Mouse (Mus musculus) induced T-regulatory cell, adult 2 months (primary cell): ENCODE measurements around the gene Vcl.

ENCODE experiments used
- DNase-seq: peaks from one replicate; pipeline ENCODE4 v3.0.0-alpha.2; 2012; ENCODE audit warnings: low read depth

The Vcl gene

GRCm38 (mm10) chr14:20928848-20929745 lies at the start of gene Vcl:
Vcl (plus strand) TSS chr14:20929398.
- DNase-seq: peak; percentile 97

- no peak for DNase-seq
These were observed 44.5 kb upstream of the Vcl start for GRCm38 (mm10) chr14:20884691-20885090.

GRCm38 (mm10) chr14:20885091-20885888 lies 43.9 kb upstream of the Vcl start:
- peak; percentile 90 for DNase-seq

- peak; percentile 82 for DNase-seq
These were observed 42.9 kb upstream of the Vcl start for GRCm38 (mm10) chr14:20886266-20886665.

- no peak for DNase-seq
These were observed 41.6 kb upstream of the Vcl start for GRCm38 (mm10) chr14:20887541-20888085.

- DNase-seq: no peak
These were observed 37.2 kb upstream of the Vcl start for GRCm38 (mm10) chr14:20891941-20892402.

GRCm38 (mm10) chr14:20893815-20894214 lies 35.4 kb upstream of the Vcl start:
- no peak for DNase-seq

- no peak for DNase-seq
These were observed 27.9 kb upstream of the Vcl start for GRCm38 (mm10) chr14:20901267-20901666.

- DNase-seq: no peak
These were observed 26.1 kb upstream of the Vcl start for GRCm38 (mm10) chr14:20903137-20903536.

- no peak for DNase-seq
These were observed 17.4 kb upstream of the Vcl start for GRCm38 (mm10) chr14:20911811-20912210.

GRCm38 (mm10) chr14:20914415-20914814 lies 14.8 kb upstream of the Vcl start:
- DNase-seq: no peak

GRCm38 (mm10) chr14:20916625-20917612 lies 12.3 kb upstream of the Vcl start:
- DNase-seq: no peak

- no peak for DNase-seq
These were observed 5.0 kb upstream of the Vcl start for GRCm38 (mm10) chr14:20924071-20924789.

GRCm38 (mm10) chr14:20927470-20928307 lies 1.5 kb upstream of the Vcl start:
- peak; percentile 34 for DNase-seq

- no peak for DNase-seq
These were observed 901 bp upstream of the Vcl start for GRCm38 (mm10) chr14:20928308-20928685.

- DNase-seq: peak; percentile 70
These were observed 726 bp downstream of the Vcl start for GRCm38 (mm10) chr14:20929814-20930434.

GRCm38 (mm10) chr14:20930481-20931391 lies 1.5 kb downstream of the Vcl start:
- no peak for DNase-seq

- DNase-seq: no peak
These were observed 9.2 kb downstream of the Vcl start for GRCm38 (mm10) chr14:20938424-20938823.
